Mouse (Mus musculus) bone marrow, adult 2 months (tissue): ENCODE measurements at regions not wholly inside any gene's neighbourhood (a gene's known extent, or its start where the extent isn't known, plus 50 kb on each side); places are given as distances from the start of the nearest gene placed in this dataset.

Source experiments
- H3K27ac ChIP-seq: fragments of 200-500 bp; 2 replicates; pipeline ENCODE4 v1.5.1; 2012; ENCODE audit warnings: low read depth, mild to moderate bottlenecking, control low read depth, inconsistent platforms, low read length; ENCODE audit not compliant: control insufficient read depth, poor library complexity, insufficient read depth
- H3K4me1 ChIP-seq: fragments of 200-500 bp; 2 replicates; pipeline ENCODE4 v1.6.1; 2011; ENCODE audit warnings: low read length; ENCODE audit not compliant: control insufficient read depth, insufficient read depth
- H3K4me3 ChIP-seq: fragments of 200-500 bp; replicated peaks from 2 replicates; pipeline ENCODE3; 2011; ENCODE audit warnings: mild to moderate bottlenecking, low read depth, low read length, control low read depth; ENCODE audit not compliant: control insufficient read depth
- CTCF ChIP-seq: fragments of 200-500 bp; IDR thresholded peaks from 2 replicates; pipeline ENCODE4 v1.5.1; 2011; ENCODE audit warnings: low read length, control low read depth; ENCODE audit not compliant: control insufficient read depth, insufficient read depth
- POLR2A ChIP-seq: fragments of 200-500 bp; IDR thresholded peaks from 2 replicates; pipeline ENCODE4 v1.6.1; 2011; ENCODE audit warnings: low read depth, mild to moderate bottlenecking, control low read depth, low read length, borderline replicate concordance; ENCODE audit not compliant: control insufficient read depth
- WGBS: fragments of 180-500 bp; shearing (Covaris S2); methylation state at CpG from one replicate; pipeline ENCODE4 v1.1.7; 2018; 5-methylcytosine and 5-hydroxymethylcytosine counted together

DNA sequence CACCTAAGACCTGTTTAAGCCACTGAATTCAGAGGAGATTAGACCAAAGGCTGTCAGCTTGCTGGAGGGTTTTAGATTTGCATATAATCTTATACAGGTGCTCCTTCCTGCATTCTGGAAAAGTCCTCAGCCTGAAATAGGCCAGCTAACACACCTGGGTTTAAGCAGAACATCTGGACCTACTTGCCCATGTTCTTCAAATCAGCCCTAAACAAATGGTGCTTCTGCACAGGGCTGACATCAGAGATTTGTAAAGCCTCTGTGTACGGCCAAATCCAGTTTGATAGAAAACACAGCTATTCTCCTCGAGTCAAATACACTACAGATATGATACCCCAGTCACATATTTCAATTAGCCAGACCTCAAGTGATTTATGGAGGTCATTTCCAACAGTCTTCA lies 2165.2 kb downstream of the 4930444P10Rik start:
- H3K4me1 ChIP-seq: no peaks in the 10 kb centered on the region
- no peak overlapping the region for H3K4me3 ChIP-seq
- WGBS: 36% methylated on average over 2 of the region's 2 CpGs
- TF ChIP-seq POLR2A: no peak
- no peak for TF ChIP-seq CTCF
- no peak overlapping the region for H3K27ac ChIP-seq

DNA sequence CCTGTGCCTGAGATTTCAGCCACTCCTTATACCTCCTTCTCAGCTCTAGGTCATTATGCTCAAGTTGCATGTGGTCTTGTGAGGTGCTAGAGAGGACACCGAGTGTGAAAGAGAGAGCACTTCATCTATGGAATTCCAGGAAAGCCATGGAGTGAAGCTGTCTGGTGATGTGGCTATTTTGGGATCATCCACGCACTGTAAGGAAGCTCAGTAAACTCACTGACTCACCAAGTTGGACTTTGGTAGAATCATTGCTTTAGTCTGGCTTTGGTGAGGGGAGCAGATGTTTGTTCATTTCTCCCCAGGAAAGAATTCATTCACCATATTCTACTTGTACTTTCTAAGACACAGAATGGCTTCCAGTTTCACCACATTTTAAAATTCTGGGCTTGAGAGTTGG lies 2167.1 kb downstream of the 4930444P10Rik start:
- TF ChIP-seq CTCF: no peak
- no peak for TF ChIP-seq POLR2A
- H3K27ac ChIP-seq: no peak overlapping the region
- no peaks in the 10 kb centered on the region for H3K4me1 ChIP-seq
- no peak overlapping the region for H3K4me3 ChIP-seq
- WGBS: 74% methylated on average over 2 of the region's 2 CpGs

DNA sequence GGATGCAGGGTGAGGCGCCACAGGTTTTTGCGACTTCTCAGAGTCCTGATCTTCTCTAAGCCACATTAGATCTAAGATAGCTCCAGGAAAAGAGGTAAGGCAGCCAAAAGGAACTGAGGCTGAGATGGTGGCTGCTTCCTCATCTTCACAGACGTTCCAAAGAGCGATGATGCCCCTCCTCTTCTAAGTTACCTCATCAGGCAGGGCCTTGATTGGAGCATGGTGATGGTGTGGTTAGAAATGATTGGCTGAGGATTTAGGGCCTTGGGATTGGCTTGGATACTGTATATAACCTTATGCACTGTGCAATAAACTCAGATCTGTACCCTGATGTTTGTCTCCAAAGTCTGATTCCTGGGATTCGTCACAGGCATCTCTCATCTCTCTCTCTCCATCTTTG lies 2177.9 kb downstream of the 4930444P10Rik start:
- no peaks in the 10 kb centered on the region for H3K4me1 ChIP-seq
- no peak overlapping the region for H3K4me3 ChIP-seq
- TF ChIP-seq CTCF (no peak), POLR2A (no peak)
- no peak overlapping the region for H3K27ac ChIP-seq
- WGBS: 65% methylated on average over 5 of the region's 5 CpGs

DNA sequence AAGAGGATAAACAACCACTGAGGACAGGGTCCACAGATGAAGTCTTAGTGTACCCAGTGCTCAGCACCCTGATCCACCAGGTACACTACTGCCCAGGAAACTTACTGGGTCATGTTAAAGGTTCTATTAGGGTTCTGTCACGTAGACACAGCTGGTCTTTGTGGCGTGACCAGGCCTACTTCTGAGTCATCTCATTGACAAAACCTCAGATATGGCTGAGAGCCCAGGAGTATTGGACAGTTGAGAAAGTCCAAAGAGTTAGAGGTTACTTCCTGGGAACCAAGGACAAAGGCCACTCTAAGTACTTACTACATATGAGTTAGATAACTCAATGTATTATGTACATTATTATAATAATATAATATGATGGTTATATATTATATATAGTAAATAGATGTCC lies 2214.0 kb downstream of the 4930444P10Rik start:
- WGBS: 53% methylated on average over 2 of the region's 2 CpGs
- no peak overlapping the region for H3K27ac ChIP-seq
- TF ChIP-seq CTCF (no peak), POLR2A (no peak)
- H3K4me3 ChIP-seq: no peak overlapping the region
- H3K4me1 ChIP-seq: no peaks in the 10 kb centered on the region

DNA sequence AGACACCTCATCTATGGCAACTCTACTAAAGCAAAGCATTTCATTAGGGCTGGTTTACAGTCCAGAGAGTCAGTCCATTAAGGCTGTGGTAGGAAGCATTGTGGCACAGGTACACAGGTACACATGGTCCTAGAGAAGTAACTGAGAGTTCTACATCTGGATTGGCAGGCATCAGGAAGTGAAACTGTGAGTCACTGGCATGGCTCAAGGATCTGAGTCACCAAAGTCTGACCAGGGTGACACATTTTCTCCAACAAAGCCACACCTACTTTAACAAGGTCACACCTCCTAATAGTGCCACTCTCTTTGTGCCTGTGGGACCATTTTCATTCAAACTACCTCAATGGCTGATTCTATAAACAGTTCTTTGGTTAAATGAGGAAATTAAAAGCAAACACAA lies 2219.2 kb downstream of the 4930444P10Rik start:
- no peaks in the 10 kb centered on the region for H3K4me1 ChIP-seq
- no peak overlapping the region for H3K27ac ChIP-seq
- no peak for TF ChIP-seq POLR2A
- no peak for TF ChIP-seq CTCF
- no peak overlapping the region for H3K4me3 ChIP-seq

DNA sequence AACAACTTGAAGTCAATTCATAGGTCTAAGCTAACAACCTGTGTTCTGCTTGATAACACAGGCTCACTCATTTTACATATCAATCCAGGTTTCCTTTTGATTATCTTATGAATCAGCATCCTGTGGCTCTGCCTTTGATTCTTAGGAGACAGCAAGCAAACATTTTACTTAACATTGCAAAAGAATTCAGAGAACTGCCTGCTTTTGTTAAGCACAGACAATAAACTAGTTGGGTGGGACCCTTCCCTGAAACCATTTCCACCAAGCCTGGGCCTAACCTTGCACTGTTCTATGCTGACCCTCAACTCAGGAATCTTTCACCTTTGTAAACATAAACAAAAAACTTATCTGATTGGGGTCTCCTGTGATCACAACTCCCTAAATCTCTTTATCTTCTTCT lies 2220.6 kb downstream of the 4930444P10Rik start:
- H3K4me3 ChIP-seq: no peak overlapping the region
- TF ChIP-seq CTCF: no peak

DNA sequence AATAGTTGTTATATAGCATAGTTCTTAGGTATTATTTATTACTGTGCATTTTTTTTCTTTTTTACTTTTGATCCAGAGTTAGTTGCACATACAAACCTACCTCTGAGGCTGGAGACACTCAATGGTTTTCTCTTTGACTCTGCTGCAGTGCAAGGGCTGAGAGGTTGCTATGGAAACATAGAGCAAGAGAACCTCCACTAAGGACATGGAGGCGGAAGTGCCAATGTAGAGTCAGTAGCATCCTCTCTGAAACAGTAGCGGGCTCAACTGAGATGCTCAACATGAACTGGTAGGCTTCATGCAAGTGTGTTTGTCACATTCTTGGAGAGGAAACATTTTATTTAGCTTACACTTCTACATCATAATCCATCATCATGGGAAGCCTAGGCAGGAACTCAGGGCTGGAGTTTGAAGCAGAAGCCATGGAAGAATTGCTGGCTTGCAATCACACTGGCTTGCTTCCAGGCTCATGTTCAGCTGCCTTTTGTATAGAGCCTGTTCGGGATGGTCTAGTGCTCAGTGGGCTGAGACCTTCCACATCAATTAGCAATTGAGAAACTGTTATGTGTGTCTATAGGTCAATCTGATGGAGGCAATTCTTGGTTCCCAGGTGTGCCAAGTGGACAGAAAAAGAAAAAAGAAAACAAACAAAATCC lies 2222.4 kb downstream of the 4930444P10Rik start:
- Histone ChIP-seq H3K4me3 (no peak overlapping the region), H3K4me1 (no peaks in the 10 kb centered on the region; the same call in 1 of the 2 replicates), H3K27ac (no peak overlapping the region)
- TF ChIP-seq CTCF (no peak), POLR2A (no peak)
- WGBS: 84% methylated on average over 3 of the region's 3 CpGs

More for the DNA sequence above, 2220.6 kb downstream of the 4930444P10Rik start:
- Histone ChIP-seq H3K4me1 (no peaks in the 10 kb centered on the region), H3K27ac (no peak overlapping the region)

DNA sequence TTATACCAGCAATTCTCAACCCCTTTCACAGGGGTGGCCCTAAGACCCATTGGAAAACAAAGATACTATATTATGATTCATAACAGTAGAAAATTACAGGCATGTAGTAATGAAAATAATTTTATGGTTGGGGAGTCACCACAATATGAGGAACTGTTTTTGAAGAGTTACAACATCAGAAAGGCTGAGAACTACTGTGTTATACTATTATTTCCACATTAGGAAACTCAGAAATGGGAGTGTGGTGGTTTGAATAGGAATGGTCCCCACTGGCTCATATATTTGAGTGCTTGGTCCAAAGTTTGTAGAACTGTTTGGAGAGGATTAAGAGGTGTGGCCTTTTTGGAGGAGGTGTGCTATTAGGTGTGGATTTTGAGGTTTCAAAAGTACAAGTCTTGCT lies 2227.4 kb downstream of the 4930444P10Rik start:
- no peak for TF ChIP-seq CTCF
- TF ChIP-seq POLR2A: no peak
- Histone ChIP-seq H3K4me3 (no peak overlapping the region), H3K4me1 (no peaks in the 10 kb centered on the region; the same call in 1 of the 2 replicates), H3K27ac (no peak overlapping the region)

DNA sequence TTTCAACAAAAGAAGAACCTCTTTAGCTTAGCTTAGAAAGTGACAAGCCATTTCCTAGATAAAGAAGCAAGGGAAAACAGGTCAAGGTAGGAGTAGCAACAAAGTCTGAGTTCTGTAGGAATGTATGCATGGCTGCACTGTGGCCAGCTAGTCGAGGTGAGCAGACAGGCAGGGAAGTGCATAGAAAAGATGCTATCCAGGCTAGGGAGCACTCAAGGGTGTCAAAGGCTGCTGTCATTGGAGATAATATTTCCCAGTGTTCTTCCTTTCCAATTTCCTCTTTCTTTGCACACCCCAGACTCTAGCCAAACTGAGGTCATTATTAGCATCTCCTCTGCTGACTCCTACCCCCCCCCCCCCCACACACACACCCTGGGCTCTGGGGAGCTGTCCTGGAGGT lies 2229.4 kb downstream of the 4930444P10Rik start:
- Histone ChIP-seq H3K4me3 (no peak overlapping the region), H3K27ac (no peak overlapping the region), H3K4me1 (no peaks in the 10 kb centered on the region; the same call in 1 of the 2 replicates)
- TF ChIP-seq POLR2A (no peak), CTCF (no peak)
- 35% methylated on average over 1 of the region's 1 CpGs for WGBS
